Mouse (Mus musculus): Measurements from ENCODE around the gene Ncoa3. TPM values are rescaled to one million over a fixed set of nuclear protein-coding genes. Genes with fewer than 3 reads are reported as not detected.
A peak's percentile ranks its signal among the peaks of the same experiment; 100 is the strongest.

Gene Ncoa3
- polyA plus RNA-seq, 1 experiment: 124 TPM

DNA sequence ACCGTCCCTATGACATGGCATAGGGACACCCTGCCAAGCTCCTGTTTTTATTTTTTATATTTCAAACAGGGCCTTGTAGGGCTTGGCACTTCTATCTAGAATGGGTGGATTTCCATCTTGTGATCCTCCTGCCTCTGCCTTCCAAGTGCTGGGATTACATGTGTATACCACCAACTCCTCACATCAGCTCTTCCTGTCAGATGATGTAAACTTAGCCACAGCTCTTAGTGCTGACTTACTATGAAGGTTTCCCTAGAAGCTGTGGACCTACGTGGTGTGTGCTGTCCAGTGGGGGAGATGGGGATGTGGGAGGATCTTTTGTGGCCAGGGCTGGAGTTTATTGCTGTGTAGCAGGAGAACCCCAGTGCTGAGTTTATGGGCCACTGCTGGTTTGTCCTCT is 8.9 kb downstream of the Ncoa3 start:
- no peak overlapping the region for H3K4me3 ChIP-seq (ENCODE audit: low read depth, low read length)
- no peak overlapping the region for H3K9ac ChIP-seq (ENCODE audit: low read depth, poor library complexity, severe bottlenecking)
- no peaks in the 10 kb centered on the region; the same call in 1 of the 2 replicates for H3K36me3 ChIP-seq (ENCODE audit: control insufficient read depth, insufficient read depth, low read length, poor library complexity, severe bottlenecking)
- no peaks in the 10 kb centered on the region for H3K27me3 ChIP-seq (ENCODE audit: control insufficient read depth, insufficient read depth, low read length, poor library complexity, severe bottlenecking)
- no peak for TF ChIP-seq POLR2A (IDR thresholded peaks at IDR 0.05; ENCODE audit: insufficient read depth, low read length)
- TF ChIP-seq EP300 (IDR thresholded peaks at IDR 0.05; ENCODE audit: insufficient read depth, low read depth, low read length): no peak
- no peak for TF ChIP-seq CTCF (IDR thresholded peaks at IDR 0.05; ENCODE audit: low read depth, low read length)
- no peaks in the 10 kb centered on the region for H3K9me3 ChIP-seq (replicated peaks; ENCODE audit: control insufficient read depth, insufficient read depth, low read length, poor library complexity, severe bottlenecking)
- H3K27ac ChIP-seq (ENCODE audit: insufficient read depth, low read length): peak overlapping the region; percentile 71
- peaks cover 5% of the 10 kb centered on the region for H3K4me1 ChIP-seq (ENCODE audit: control insufficient read depth, insufficient read depth, low read length)

DNA sequence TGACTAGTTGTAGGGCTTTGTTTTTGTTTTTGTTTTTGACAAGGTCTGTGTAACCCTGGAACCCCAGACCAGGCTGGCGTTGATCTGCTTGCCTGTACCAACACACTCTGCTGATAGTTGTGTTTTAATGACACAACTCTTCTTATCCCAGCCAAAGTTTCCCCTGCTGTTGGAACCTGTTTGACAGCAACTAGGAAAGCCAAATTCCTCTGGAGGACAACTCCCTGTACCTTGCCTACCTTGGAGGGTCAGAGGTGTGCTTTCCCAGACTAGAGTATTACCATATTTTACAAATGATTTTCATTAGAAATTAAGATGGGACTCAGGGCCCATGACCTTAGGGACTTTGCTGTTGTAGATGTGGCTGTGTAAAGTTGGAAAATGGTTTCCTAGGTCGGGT is 9.3 kb downstream of the Ncoa3 start:
- Histone ChIP-seq H3K27ac (ENCODE audit: insufficient read depth, low read length) (peak overlapping the region; percentile 71), H3K9me3 (replicated peaks; ENCODE audit: control insufficient read depth, insufficient read depth, low read length, poor library complexity, severe bottlenecking) (no peaks in the 10 kb centered on the region), H3K36me3 (ENCODE audit: control insufficient read depth, insufficient read depth, low read length, poor library complexity, severe bottlenecking) (no peaks in the 10 kb centered on the region; the same call in 1 of the 2 replicates), H3K4me1 (ENCODE audit: control insufficient read depth, insufficient read depth, low read length) (peaks cover 5% of the 10 kb centered on the region), H3K9ac (ENCODE audit: low read depth, poor library complexity, severe bottlenecking) (no peak overlapping the region), H3K27me3 (ENCODE audit: control insufficient read depth, insufficient read depth, low read length, poor library complexity, severe bottlenecking) (no peaks in the 10 kb centered on the region), H3K4me3 (ENCODE audit: low read depth, low read length) (no peak overlapping the region)
- no peak for TF ChIP-seq CTCF (IDR thresholded peaks at IDR 0.05; ENCODE audit: low read depth, low read length)
- no peak for TF ChIP-seq EP300 (IDR thresholded peaks at IDR 0.05; ENCODE audit: insufficient read depth, low read depth, low read length)
- no peak for TF ChIP-seq POLR2A (IDR thresholded peaks at IDR 0.05; ENCODE audit: insufficient read depth, low read length)

DNA sequence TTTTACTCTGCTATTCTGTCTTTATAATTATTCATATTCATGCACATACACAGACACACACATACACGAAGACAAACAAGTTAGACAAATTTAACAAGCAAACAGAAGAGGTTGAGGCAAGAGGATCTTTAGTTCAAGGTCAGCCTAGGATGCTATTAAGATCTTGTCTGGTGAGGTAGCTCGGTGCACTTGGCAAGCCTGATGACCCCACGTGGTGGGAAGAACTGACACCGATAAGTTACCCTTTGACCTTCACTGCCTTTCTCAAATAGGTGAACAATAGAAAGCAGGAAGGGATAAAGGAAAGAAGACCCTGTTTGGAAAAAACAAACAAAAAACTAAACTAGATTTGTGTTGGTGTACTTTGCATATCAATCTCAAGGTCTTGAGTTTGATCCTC is 10.0 kb downstream of the Ncoa3 start:
- TF ChIP-seq CTCF (IDR thresholded peaks at IDR 0.05; ENCODE audit: low read depth, low read length): no peak
- no peak for TF ChIP-seq POLR2A (IDR thresholded peaks at IDR 0.05; ENCODE audit: insufficient read depth, low read length)
- peak; percentile 69; the same call in 1 of the 2 replicates for TF ChIP-seq EP300 (IDR thresholded peaks at IDR 0.05; ENCODE audit: insufficient read depth, low read depth, low read length)
- H3K27ac ChIP-seq (ENCODE audit: insufficient read depth, low read length): peak overlapping the region; percentile 55; the same call in 1 of the 2 replicates

DNA sequence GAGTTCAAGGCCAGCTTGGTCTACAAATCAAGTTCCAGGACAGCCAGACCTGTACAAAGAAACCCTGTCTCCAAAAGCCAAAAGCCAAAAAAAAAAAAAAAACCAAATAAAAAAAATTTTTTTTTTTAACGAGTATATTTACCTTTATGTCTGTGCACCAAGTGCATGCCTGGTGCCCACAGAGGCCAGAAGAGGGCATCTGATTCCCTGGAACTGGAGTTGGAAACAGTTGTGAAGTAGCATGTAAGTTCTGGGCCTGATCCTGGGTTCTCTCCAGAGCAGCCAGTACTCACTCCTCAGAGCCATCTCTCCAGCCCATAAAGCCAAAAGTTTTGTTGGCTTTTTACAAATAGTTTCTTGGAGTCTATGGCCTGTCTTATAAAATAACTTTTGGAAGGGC is 10.6 kb downstream of the Ncoa3 start:
- H3K27me3 ChIP-seq (ENCODE audit: control insufficient read depth, insufficient read depth, low read length, poor library complexity, severe bottlenecking): no peaks in the 10 kb centered on the region
- H3K27ac ChIP-seq (ENCODE audit: insufficient read depth, low read length): peak overlapping the region; percentile 55; the same call in 1 of the 2 replicates
- H3K4me3 ChIP-seq (ENCODE audit: low read depth, low read length): no peak overlapping the region
- no peak for TF ChIP-seq POLR2A (IDR thresholded peaks at IDR 0.05; ENCODE audit: insufficient read depth, low read length)
- no peak for TF ChIP-seq EP300 (IDR thresholded peaks at IDR 0.05; ENCODE audit: insufficient read depth, low read depth, low read length)
- TF ChIP-seq CTCF (IDR thresholded peaks at IDR 0.05; ENCODE audit: low read depth, low read length): peak; percentile 17
- peaks cover 3% of the 10 kb centered on the region for H3K4me1 ChIP-seq (ENCODE audit: control insufficient read depth, insufficient read depth, low read length)
- no peaks in the 10 kb centered on the region; the same call in 1 of the 2 replicates for H3K36me3 ChIP-seq (ENCODE audit: control insufficient read depth, insufficient read depth, low read length, poor library complexity, severe bottlenecking)
- H3K9ac ChIP-seq (ENCODE audit: low read depth, poor library complexity, severe bottlenecking): no peak overlapping the region
- no peaks in the 10 kb centered on the region for H3K9me3 ChIP-seq (replicated peaks; ENCODE audit: control insufficient read depth, insufficient read depth, low read length, poor library complexity, severe bottlenecking)

More for the DNA sequence above, 10.0 kb downstream of the Ncoa3 start:
- Histone ChIP-seq H3K4me1 (ENCODE audit: control insufficient read depth, insufficient read depth, low read length) (peaks cover 5% of the 10 kb centered on the region), H3K4me3 (ENCODE audit: low read depth, low read length) (no peak overlapping the region), H3K9ac (ENCODE audit: low read depth, poor library complexity, severe bottlenecking) (no peak overlapping the region), H3K9me3 (replicated peaks; ENCODE audit: control insufficient read depth, insufficient read depth, low read length, poor library complexity, severe bottlenecking) (no peaks in the 10 kb centered on the region), H3K36me3 (ENCODE audit: control insufficient read depth, insufficient read depth, low read length, poor library complexity, severe bottlenecking) (no peaks in the 10 kb centered on the region; the same call in 1 of the 2 replicates), H3K27me3 (ENCODE audit: control insufficient read depth, insufficient read depth, low read length, poor library complexity, severe bottlenecking) (no peaks in the 10 kb centered on the region)

DNA sequence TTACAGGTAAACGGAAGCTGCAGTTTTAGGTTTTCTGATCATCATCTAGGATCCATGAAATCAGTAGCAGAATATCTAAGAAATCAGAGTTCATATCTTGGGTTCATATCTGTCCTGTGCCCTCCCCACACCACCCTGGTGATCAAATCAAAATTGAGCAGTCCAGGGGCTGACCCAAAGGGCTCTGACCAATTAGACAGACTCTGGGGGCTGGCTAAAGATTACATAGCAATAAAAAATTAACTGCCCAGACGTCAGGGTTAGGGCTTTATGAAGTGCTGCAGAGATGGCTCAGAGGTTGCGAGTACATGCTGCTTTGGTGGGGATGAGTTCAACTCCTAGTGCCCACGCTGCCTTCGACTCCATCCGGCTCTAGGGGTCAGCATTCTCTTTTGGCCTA is 14.6 kb downstream of the Ncoa3 start:
- no peak overlapping the region for H3K4me3 ChIP-seq (ENCODE audit: low read depth, low read length)
- H3K36me3 ChIP-seq (ENCODE audit: control insufficient read depth, insufficient read depth, low read length, poor library complexity, severe bottlenecking): no peaks in the 10 kb centered on the region
- no peaks in the 10 kb centered on the region for H3K27me3 ChIP-seq (ENCODE audit: control insufficient read depth, insufficient read depth, low read length, poor library complexity, severe bottlenecking)
- H3K9ac ChIP-seq (ENCODE audit: low read depth, poor library complexity, severe bottlenecking): no peak overlapping the region
- peaks cover 10% of the 10 kb centered on the region for H3K4me1 ChIP-seq (ENCODE audit: control insufficient read depth, insufficient read depth, low read length)
- peak overlapping the region; percentile 9; the same call in 1 of the 2 replicates for H3K27ac ChIP-seq (ENCODE audit: insufficient read depth, low read length)
- H3K9me3 ChIP-seq (replicated peaks; ENCODE audit: control insufficient read depth, insufficient read depth, low read length, poor library complexity, severe bottlenecking): no peaks in the 10 kb centered on the region
- no peak for TF ChIP-seq CTCF (IDR thresholded peaks at IDR 0.05; ENCODE audit: low read depth, low read length)
- no peak for TF ChIP-seq EP300 (IDR thresholded peaks at IDR 0.05; ENCODE audit: insufficient read depth, low read depth, low read length)
- no peak for TF ChIP-seq POLR2A (IDR thresholded peaks at IDR 0.05; ENCODE audit: insufficient read depth, low read length)

DNA sequence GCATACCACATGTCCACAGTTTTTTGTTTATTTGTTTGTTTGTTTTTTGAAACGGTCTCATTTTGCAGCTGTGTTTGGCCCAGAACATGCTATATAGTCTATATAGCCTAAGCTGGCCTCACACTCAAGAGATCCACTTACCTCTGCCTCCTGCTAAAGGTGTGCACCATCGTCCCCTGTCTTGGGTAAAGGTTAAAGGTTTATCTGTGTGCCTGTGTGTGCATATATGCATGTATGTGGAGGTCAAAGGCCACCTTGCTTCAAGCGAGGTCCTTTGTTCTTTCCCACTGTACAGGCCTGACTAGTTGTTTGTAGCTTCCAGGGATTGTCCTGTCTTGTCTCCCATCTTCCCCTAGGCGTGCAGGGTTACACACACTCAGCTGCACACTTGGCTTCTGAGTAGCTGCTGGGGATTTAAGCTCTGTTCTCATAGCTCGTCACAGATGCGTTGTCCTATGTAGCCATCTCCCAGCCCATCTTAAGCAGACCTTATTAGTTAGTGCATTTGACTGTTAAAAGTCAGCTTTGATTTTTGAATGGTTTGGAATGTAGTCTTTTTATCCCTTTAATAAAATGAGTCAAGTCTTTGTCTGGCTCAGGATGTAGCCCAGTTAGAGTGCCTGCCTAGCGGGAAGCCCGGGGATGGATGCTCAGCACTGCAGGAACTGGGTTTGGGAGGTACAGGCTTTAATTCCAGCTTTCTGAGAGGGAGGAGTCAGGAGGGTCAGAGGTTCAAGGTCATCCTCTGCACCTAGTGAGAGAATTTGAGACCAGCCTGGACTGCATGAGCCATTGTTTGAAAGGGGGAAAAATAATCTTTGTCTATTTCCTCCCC is 16.3 kb downstream of the Ncoa3 start:
- peaks cover 8% of the 10 kb centered on the region for H3K4me1 ChIP-seq (ENCODE audit: control insufficient read depth, insufficient read depth, low read length)
- H3K27ac ChIP-seq (ENCODE audit: insufficient read depth, low read length): peak overlapping the region; percentile 95
- no peaks in the 10 kb centered on the region for H3K27me3 ChIP-seq (ENCODE audit: control insufficient read depth, insufficient read depth, low read length, poor library complexity, severe bottlenecking)
- no peak overlapping the region for H3K4me3 ChIP-seq (ENCODE audit: low read depth, low read length)
- H3K9me3 ChIP-seq (replicated peaks; ENCODE audit: control insufficient read depth, insufficient read depth, low read length, poor library complexity, severe bottlenecking): no peaks in the 10 kb centered on the region
- TF ChIP-seq POLR2A (IDR thresholded peaks at IDR 0.05; ENCODE audit: insufficient read depth, low read length): no peak
- TF ChIP-seq EP300 (IDR thresholded peaks at IDR 0.05; ENCODE audit: insufficient read depth, low read depth, low read length): peak; percentile 90
- no peaks in the 10 kb centered on the region for H3K36me3 ChIP-seq (ENCODE audit: control insufficient read depth, insufficient read depth, low read length, poor library complexity, severe bottlenecking)
- H3K9ac ChIP-seq (ENCODE audit: low read depth, poor library complexity, severe bottlenecking): no peak overlapping the region

All from ES-Bruce4 (cell line).